Mouse (Mus musculus): ENCODE results near the gene Pip5kl1. TPM values are rescaled to one million over a fixed set of nuclear protein-coding genes. Genes with fewer than 3 reads are reported as not detected.
A peak's percentile ranks its signal among the peaks of the same experiment; 100 is the strongest.

Pip5kl1 gene
- polyA plus RNA-seq, 1 experiment from 2014 or later = not detected

GRCm38 (mm10) chr2:32631737-32632394 lies 57.3 kb downstream of the Pip5kl1 start:
- H3K9me3 ChIP-seq (replicated peaks; ENCODE audit: control insufficient read depth, low read length) = no peaks in the 10 kb centered on the region
- H3K4me3 ChIP-seq (ENCODE audit: low read depth, low read length) = no peak overlapping the region
- no peaks in the 10 kb centered on the region for H3K4me1 ChIP-seq (ENCODE audit: control insufficient read depth, low read depth, low read length)
- no peak overlapping the region for H3K9ac ChIP-seq (ENCODE audit: low read depth, low read length)
- no peak overlapping the region for H3K4me2 ChIP-seq (ENCODE audit: low read depth, low read length)
- 41% methylated on average over 7 of the region's 7 CpGs for WGBS (ENCODE audit: insufficient replicate concordance)
- no peaks in the 10 kb centered on the region for H3K27me3 ChIP-seq (ENCODE audit: control insufficient read depth, insufficient read depth, low read depth, low read length)
- no peaks in the 10 kb centered on the region for H3K36me3 ChIP-seq (ENCODE audit: control insufficient read depth, insufficient read depth)
- no peak overlapping the region for H3K27ac ChIP-seq (ENCODE audit: low read length)
- ATAC-seq (ENCODE audit: low read depth) = peak; percentile 70

Other genes with a start within 250 kb of the Pip5kl1 start
- gene Ciz1, start 222.5 kb upstream of the Pip5kl1 start, polyA plus RNA-seq (2015; fragmentation: Nextera tagmentation; extraction: Ambion mirVana) = 15.1 and 18.8 TPM in 2 replicates
- gene Dnm1, start 221.5 kb upstream of the Pip5kl1 start, polyA plus RNA-seq (2015; fragmentation: Nextera tagmentation; extraction: Ambion mirVana) = 0.25 and 0.52 TPM in 2 replicates
- gene 1110008P14Rik, start 192.9 kb upstream of the Pip5kl1 start, polyA plus RNA-seq (2015; fragmentation: Nextera tagmentation; extraction: Ambion mirVana) = 20.2 and 21.6 TPM in 2 replicates
- 212 and 273 TPM in 2 replicates for gene Lcn2, start 186.5 kb upstream of the Pip5kl1 start, polyA plus RNA-seq (2015; fragmentation: Nextera tagmentation; extraction: Ambion mirVana)
- gene Ptges2, start 178.9 kb upstream of the Pip5kl1 start, polyA plus RNA-seq (2015; fragmentation: Nextera tagmentation; extraction: Ambion mirVana) = 9.4 and 11.0 TPM in 2 replicates
- gene Naif1, start 124.3 kb upstream of the Pip5kl1 start, polyA plus RNA-seq (2015; fragmentation: Nextera tagmentation; extraction: Ambion mirVana) = 1.9 and 2.0 TPM in 2 replicates
- 9.5 and 9.7 TPM in 2 replicates for gene Slc25a25, start 123.4 kb upstream of the Pip5kl1 start, polyA plus RNA-seq (2015; fragmentation: Nextera tagmentation; extraction: Ambion mirVana)
- 1.6 TPM in 2 replicates for gene Fam102a, start 39.5 kb upstream of the Pip5kl1 start, polyA plus RNA-seq (2015; fragmentation: Nextera tagmentation; extraction: Ambion mirVana)
- 44.8 and 47.9 TPM in 2 replicates for gene Dpm2, start 3.9 kb upstream of the Pip5kl1 start, polyA plus RNA-seq (2015; fragmentation: Nextera tagmentation; extraction: Ambion mirVana)
- gene 9430097D07Rik, start 887 bp downstream of the Pip5kl1 start, polyA plus RNA-seq (2015; fragmentation: Nextera tagmentation; extraction: Ambion mirVana) = 0.06 TPM in 1 of 2 replicates, not detected in the other
- 6.0 and 7.4 TPM in 2 replicates for gene St6galnac4, start 12.3 kb downstream of the Pip5kl1 start, polyA plus RNA-seq (2015; fragmentation: Nextera tagmentation; extraction: Ambion mirVana)
- 12.0 and 12.8 TPM in 2 replicates for gene St6galnac6, start 24.9 kb downstream of the Pip5kl1 start, polyA plus RNA-seq (2015; fragmentation: Nextera tagmentation; extraction: Ambion mirVana)
- gene Ak1, start 47.0 kb downstream of the Pip5kl1 start, polyA plus RNA-seq (2015; fragmentation: Nextera tagmentation; extraction: Ambion mirVana) = 3.4 and 7.9 TPM in 2 replicates
- gene Eng, start 71.8 kb downstream of the Pip5kl1 start, polyA plus RNA-seq (2015; fragmentation: Nextera tagmentation; extraction: Ambion mirVana) = 25.9 and 29.3 TPM in 2 replicates
- gene Fpgs, start 129.3 kb downstream of the Pip5kl1 start, polyA plus RNA-seq (2015; fragmentation: Nextera tagmentation; extraction: Ambion mirVana) = 49.7 and 56.2 TPM in 2 replicates
- 40.2 and 43.8 TPM in 2 replicates for gene Cdk9, start 138.3 kb downstream of the Pip5kl1 start, polyA plus RNA-seq (2015; fragmentation: Nextera tagmentation; extraction: Ambion mirVana)
- gene Sh2d3c, start 146.3 kb downstream of the Pip5kl1 start, polyA plus RNA-seq (2015; fragmentation: Nextera tagmentation; extraction: Ambion mirVana) = 7.1 and 8.6 TPM in 2 replicates
- gene 6330409D20Rik, start 166.2 kb downstream of the Pip5kl1 start, polyA plus RNA-seq (2015; fragmentation: Nextera tagmentation; extraction: Ambion mirVana) = not detected in 2 replicates
- gene Tor2a, start 182.4 kb downstream of the Pip5kl1 start, polyA plus RNA-seq (2015; fragmentation: Nextera tagmentation; extraction: Ambion mirVana) = 25.7 and 26.1 TPM in 2 replicates
- gene Ttc16, start 200.8 kb downstream of the Pip5kl1 start, polyA plus RNA-seq (2015; fragmentation: Nextera tagmentation; extraction: Ambion mirVana) = 0.07 and 0.11 TPM in 2 replicates
- gene Ptrh1, start 201.0 kb downstream of the Pip5kl1 start, polyA plus RNA-seq (2015; fragmentation: Nextera tagmentation; extraction: Ambion mirVana) = 1.2 TPM in 2 replicates
- gene Cfap157, start 209.6 kb downstream of the Pip5kl1 start, polyA plus RNA-seq (2015; fragmentation: Nextera tagmentation; extraction: Ambion mirVana) = 0.05 TPM in 1 of 2 replicates, not detected in the other

Data from liver, embryonic 16.5 days (tissue).